Mouse (Mus musculus): ENCODE data around the gene Ice1. TPM values are rescaled to one million over a fixed set of nuclear protein-coding genes. Genes with fewer than 3 reads are reported as not detected.

The Ice1 gene
- polyA plus RNA-seq, 1 experiment from 2014 or later: 32.0 TPM

GRCm38 (mm10) chr13:70656329-70656728 is 18.9 kb upstream of the Ice1 start:
- WGBS: 84% methylated on average over 8 of the region's 8 CpGs
- no peak overlapping the region for H3K4me2 ChIP-seq (replicated peaks)
- H3K27ac ChIP-seq (replicated peaks): no peak overlapping the region
- no peak overlapping the region for H3K4me3 ChIP-seq
- H3K27me3 ChIP-seq: peaks cover 5% of the 10 kb centered on the region; the same call in 1 of the 2 replicates
- no peaks in the 10 kb centered on the region for H3K36me3 ChIP-seq
- ATAC-seq (ENCODE audit: low FRiP score, low read depth): no peak
- no peak overlapping the region for H3K9ac ChIP-seq (replicated peaks)
- H3K9me3 ChIP-seq: no peaks in the 10 kb centered on the region
- H3K4me1 ChIP-seq: no peaks in the 10 kb centered on the region

DNA sequence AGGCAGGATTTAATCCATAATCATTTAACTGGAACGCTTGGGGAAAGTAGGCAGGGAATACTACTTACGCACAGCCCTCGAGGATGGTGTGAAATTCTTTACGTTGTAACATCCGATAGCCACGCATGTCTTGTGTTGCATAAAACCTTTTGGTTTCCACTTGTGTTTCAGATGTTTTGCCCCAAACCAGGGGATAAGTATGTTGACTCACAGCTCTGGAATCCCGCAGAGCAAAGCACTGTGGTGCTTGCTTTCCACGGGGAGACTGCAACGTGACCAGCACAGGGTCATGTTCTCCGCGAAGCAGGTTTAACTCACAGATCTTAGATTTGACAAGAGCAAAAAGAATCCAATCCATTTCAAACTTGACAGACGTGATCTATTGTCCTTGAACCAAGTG is 18.1 kb upstream of the Ice1 start:
- Histone ChIP-seq H3K27me3 (peaks cover 5% of the 10 kb centered on the region; the same call in 1 of the 2 replicates), H3K4me2 (replicated peaks) (no peak overlapping the region), H3K36me3 (no peaks in the 10 kb centered on the region), H3K27ac (replicated peaks) (no peak overlapping the region), H3K9ac (replicated peaks) (no peak overlapping the region), H3K4me1 (no peaks in the 10 kb centered on the region), H3K9me3 (no peaks in the 10 kb centered on the region), H3K4me3 (no peak overlapping the region)
- WGBS: 82% methylated on average over 12 of the region's 12 CpGs
- ATAC-seq (ENCODE audit: low FRiP score, low read depth): no peak

- Histone ChIP-seq H3K4me2 (replicated peaks) (no peak overlapping the region), H3K4me3 (no peak overlapping the region), H3K27me3 (peaks cover 5% of the 10 kb centered on the region; the same call in 1 of the 2 replicates), H3K36me3 (no peaks in the 10 kb centered on the region), H3K27ac (replicated peaks) (no peak overlapping the region), H3K9me3 (no peaks in the 10 kb centered on the region), H3K4me1 (no peaks in the 10 kb centered on the region), H3K9ac (replicated peaks) (no peak overlapping the region)
- 81% methylated on average over 5 of the region's 5 CpGs for WGBS
- ATAC-seq (ENCODE audit: low FRiP score, low read depth): no peak
These were observed 16.8 kb upstream of the Ice1 start for GRCm38 (mm10) chr13:70654091-70654770.

DNA sequence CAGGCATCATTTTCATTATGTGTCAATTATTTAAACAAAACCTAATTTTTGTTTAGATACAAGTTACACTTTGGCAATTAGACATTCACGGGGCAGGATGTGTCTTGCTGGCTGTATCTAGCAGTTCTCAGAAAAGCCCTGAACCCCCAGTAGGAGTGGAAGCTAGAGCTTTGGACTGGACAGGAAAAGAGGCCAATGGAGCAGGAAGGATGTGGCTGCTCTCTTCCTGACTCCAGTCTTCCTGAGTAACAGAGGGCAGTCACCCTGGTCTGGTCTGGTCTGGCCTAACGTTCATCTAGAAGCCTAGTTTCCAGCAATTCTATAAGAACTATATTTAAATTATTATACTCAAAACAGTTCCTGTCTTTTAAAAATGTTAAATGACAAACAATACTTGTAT is 16.0 kb upstream of the Ice1 start:
- WGBS: 82% methylated on average over 2 of the region's 2 CpGs
- Histone ChIP-seq H3K27ac (replicated peaks) (no peak overlapping the region), H3K4me2 (replicated peaks) (no peak overlapping the region), H3K9ac (replicated peaks) (no peak overlapping the region), H3K36me3 (no peaks in the 10 kb centered on the region), H3K9me3 (no peaks in the 10 kb centered on the region), H3K4me1 (no peaks in the 10 kb centered on the region), H3K4me3 (no peak overlapping the region), H3K27me3 (peaks cover 5% of the 10 kb centered on the region; the same call in 1 of the 2 replicates)
- ATAC-seq (ENCODE audit: low FRiP score, low read depth): no peak

GRCm38 (mm10) chr13:70650011-70650436 is 12.6 kb upstream of the Ice1 start:
- H3K36me3 ChIP-seq: no peaks in the 10 kb centered on the region

DNA sequence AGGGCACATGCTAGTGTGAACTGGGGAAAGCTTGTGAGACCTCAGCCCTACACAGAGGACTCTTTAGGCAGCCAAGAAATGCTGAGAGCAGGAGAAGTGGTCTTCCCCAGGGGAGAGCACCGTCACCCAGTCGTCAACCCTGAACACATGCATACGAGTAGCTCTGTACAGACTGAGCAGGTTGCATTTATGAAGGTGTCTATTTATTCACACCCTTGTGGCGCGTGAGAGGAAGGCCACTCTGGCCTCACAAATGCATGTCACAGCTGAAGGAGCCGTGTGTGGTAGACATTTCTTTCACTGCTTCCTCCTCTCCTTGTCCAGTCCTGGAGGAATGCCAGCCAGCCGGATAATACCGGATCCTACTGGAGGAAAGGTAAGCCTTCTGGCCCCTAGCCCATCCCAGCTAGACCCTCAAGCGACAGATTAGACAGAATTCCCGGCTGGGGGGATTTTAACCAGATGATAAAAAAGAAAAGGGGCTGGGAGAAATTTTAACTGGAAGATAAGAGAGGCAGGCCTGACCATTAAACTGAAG is 8.6 kb upstream of the Ice1 start:
- Histone ChIP-seq H3K36me3 (no peaks in the 10 kb centered on the region), H3K9ac (replicated peaks) (no peak overlapping the region), H3K4me1 (no peaks in the 10 kb centered on the region), H3K27ac (replicated peaks) (no peak overlapping the region), H3K4me2 (replicated peaks) (no peak overlapping the region), H3K9me3 (no peaks in the 10 kb centered on the region), H3K27me3 (peaks cover 3% of the 10 kb centered on the region; the same call in 1 of the 2 replicates), H3K4me3 (no peak overlapping the region)
- ATAC-seq (ENCODE audit: low FRiP score, low read depth): no peak
- WGBS: 81% methylated on average over 10 of the region's 10 CpGs

More at GRCm38 (mm10) chr13:70650011-70650436, 12.6 kb upstream of the Ice1 start:
- no peak overlapping the region for H3K9ac ChIP-seq (replicated peaks)
- H3K4me2 ChIP-seq (replicated peaks): no peak overlapping the region
- H3K9me3 ChIP-seq: no peaks in the 10 kb centered on the region
- ATAC-seq (ENCODE audit: low FRiP score, low read depth): no peak
- 77% methylated on average over 3 of the region's 3 CpGs for WGBS
- H3K4me3 ChIP-seq: no peak overlapping the region
- no peak overlapping the region for H3K27ac ChIP-seq (replicated peaks)
- no peaks in the 10 kb centered on the region for H3K4me1 ChIP-seq
- peaks cover 5% of the 10 kb centered on the region; the same call in 1 of the 2 replicates for H3K27me3 ChIP-seq

DNA sequence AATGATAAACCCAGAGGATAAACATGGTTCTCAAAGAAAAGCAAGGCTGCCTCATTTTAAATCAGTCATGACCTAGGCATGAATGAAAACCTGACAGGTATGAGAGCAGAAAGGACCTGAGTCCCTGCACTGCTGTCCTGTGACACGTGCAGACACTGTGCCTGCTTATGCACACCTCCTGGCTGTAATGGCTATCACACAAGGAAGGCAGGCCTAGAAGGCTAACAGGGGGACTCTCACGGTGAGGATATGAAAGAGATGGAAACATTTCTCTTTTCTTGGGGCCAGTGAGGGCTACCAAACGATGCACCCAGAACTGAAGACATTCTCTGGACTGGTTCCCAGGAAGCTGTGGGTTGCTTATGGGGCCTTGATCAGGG is 6.6 kb upstream of the Ice1 start:
- H3K9ac ChIP-seq (replicated peaks): no peak overlapping the region
- no peaks in the 10 kb centered on the region for H3K9me3 ChIP-seq
- WGBS: 49% methylated on average over 3 of the region's 3 CpGs
- H3K27ac ChIP-seq (replicated peaks): no peak overlapping the region
- peaks cover 3% of the 10 kb centered on the region; the same call in 1 of the 2 replicates for H3K27me3 ChIP-seq
- 0 out of 2 replicates have a peak, but pooled peaks have one; percentile 41 for ATAC-seq (ENCODE audit: low FRiP score, low read depth)
- H3K4me2 ChIP-seq (replicated peaks): no peak overlapping the region
- H3K4me1 ChIP-seq: no peaks in the 10 kb centered on the region
- H3K4me3 ChIP-seq: no peak overlapping the region
- no peaks in the 10 kb centered on the region for H3K36me3 ChIP-seq

- Histone ChIP-seq H3K36me3 (no peaks in the 10 kb centered on the region), H3K4me1 (no peaks in the 10 kb centered on the region), H3K9me3 (no peaks in the 10 kb centered on the region), H3K4me3 (no peak overlapping the region), H3K27ac (replicated peaks) (no peak overlapping the region), H3K9ac (replicated peaks) (no peak overlapping the region), H3K27me3 (peaks cover 3% of the 10 kb centered on the region; the same call in 1 of the 2 replicates), H3K4me2 (replicated peaks) (no peak overlapping the region)
- 21% methylated on average over 10 of the region's 10 CpGs for WGBS
- peak; percentile 48; the same call in 1 of the 2 replicates for ATAC-seq (ENCODE audit: low FRiP score, low read depth)
These were observed 6.1 kb upstream of the Ice1 start for GRCm38 (mm10) chr13:70643408-70644082.

- no peaks in the 10 kb centered on the region for H3K36me3 ChIP-seq
- no peak overlapping the region for H3K9ac ChIP-seq (replicated peaks)
- 81% methylated on average over 4 of the region's 4 CpGs for WGBS
- H3K9me3 ChIP-seq: no peaks in the 10 kb centered on the region
- no peak for ATAC-seq (ENCODE audit: low FRiP score, low read depth)
- no peak overlapping the region for H3K4me3 ChIP-seq
- H3K4me2 ChIP-seq (replicated peaks): no peak overlapping the region
- peaks cover 3% of the 10 kb centered on the region; the same call in 1 of the 2 replicates for H3K27me3 ChIP-seq
- H3K4me1 ChIP-seq: no peaks in the 10 kb centered on the region
- no peak overlapping the region for H3K27ac ChIP-seq (replicated peaks)
These were observed 4.5 kb upstream of the Ice1 start for GRCm38 (mm10) chr13:70641941-70642340.

GRCm38 (mm10) chr13:70641381-70641780 is 3.9 kb upstream of the Ice1 start:
- Histone ChIP-seq H3K4me1 (peaks cover 4% of the 10 kb centered on the region), H3K27me3 (peaks cover 3% of the 10 kb centered on the region; the same call in 1 of the 2 replicates), H3K4me2 (replicated peaks) (no peak overlapping the region), H3K36me3 (no peaks in the 10 kb centered on the region), H3K27ac (replicated peaks) (no peak overlapping the region), H3K4me3 (no peak overlapping the region), H3K9me3 (no peaks in the 10 kb centered on the region), H3K9ac (replicated peaks) (no peak overlapping the region)
- WGBS: 88% methylated on average over 5 of the region's 5 CpGs
- ATAC-seq (ENCODE audit: low FRiP score, low read depth): no peak

DNA sequence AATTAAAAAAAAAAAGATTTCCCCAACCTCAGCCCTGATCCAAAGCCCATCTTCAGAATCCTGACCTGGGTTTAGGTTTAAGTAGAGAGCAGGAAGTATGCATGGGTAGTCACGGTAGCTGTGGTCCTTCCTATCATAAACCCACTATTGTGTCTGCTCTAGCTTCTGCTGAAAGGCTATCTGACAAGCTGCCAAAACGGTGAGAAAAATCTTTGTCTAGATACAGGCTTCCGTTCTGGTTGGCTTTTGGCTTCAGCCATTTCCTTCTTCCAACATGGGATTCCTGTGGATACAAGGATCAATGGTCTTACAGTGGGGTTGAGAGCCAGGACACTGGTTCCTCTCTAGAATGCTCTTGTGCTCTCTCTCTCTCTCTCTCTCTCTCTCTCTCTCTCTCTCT is 2.2 kb upstream of the Ice1 start:
- Histone ChIP-seq H3K4me2 (replicated peaks) (no peak overlapping the region), H3K9me3 (no peaks in the 10 kb centered on the region)
- WGBS: 85% methylated on average over 3 of the region's 3 CpGs

DNA sequence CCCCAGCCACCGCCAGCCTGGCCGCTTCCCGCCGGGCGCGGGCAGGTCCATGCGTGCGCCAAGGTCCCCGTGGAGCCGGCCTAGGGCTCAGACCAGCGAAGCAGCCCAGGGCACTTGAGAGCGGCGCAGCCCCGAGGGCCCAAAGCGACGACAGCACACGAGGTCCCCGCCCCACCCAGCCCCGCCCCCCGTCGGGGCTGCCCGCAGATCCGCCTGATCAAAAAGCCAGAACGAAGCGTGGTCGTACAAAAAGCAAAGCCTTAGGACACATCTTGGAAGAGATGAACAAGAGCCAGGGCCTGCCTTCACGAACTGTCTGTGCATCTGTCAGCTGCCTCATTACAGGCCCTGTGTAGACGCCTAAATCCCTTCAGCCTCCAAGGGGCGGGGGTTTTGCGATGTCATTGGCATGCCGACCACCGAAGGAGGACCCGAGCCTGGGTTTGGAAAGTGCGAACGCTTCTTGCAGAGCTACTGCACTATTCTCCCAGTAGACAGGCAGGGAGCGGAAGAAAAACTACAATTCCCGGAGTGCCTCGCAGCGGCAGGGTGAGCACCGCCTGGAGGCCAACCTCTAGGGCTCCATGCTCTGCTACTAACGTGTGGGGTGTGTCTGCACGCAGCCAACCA is 343 bp upstream of the Ice1 start:
- no peaks in the 10 kb centered on the region for H3K36me3 ChIP-seq
- peak overlapping the region; percentile 60 for H3K4me2 ChIP-seq (replicated peaks)
- H3K4me3 ChIP-seq: peak overlapping the region; percentile 97
- H3K9ac ChIP-seq (replicated peaks): peak overlapping the region; percentile 87
- H3K27ac ChIP-seq (replicated peaks): peak overlapping the region; percentile 84
- no peaks in the 10 kb centered on the region for H3K9me3 ChIP-seq
- peak; percentile 95 for ATAC-seq (ENCODE audit: low FRiP score, low read depth)
- 0% methylated on average over 42 of the region's 42 CpGs for WGBS
- peaks cover 3% of the 10 kb centered on the region; the same call in 1 of the 2 replicates for H3K27me3 ChIP-seq
- H3K4me1 ChIP-seq: peaks cover 16% of the 10 kb centered on the region

More for the DNA sequence above, 2.2 kb upstream of the Ice1 start:
- H3K27ac ChIP-seq (replicated peaks): no peak overlapping the region
- no peak overlapping the region for H3K4me3 ChIP-seq
- H3K36me3 ChIP-seq: no peaks in the 10 kb centered on the region
- H3K4me1 ChIP-seq: peaks cover 16% of the 10 kb centered on the region
- peaks cover 3% of the 10 kb centered on the region; the same call in 1 of the 2 replicates for H3K27me3 ChIP-seq
- no peak for ATAC-seq (ENCODE audit: low FRiP score, low read depth)
- no peak overlapping the region for H3K9ac ChIP-seq (replicated peaks)
